ENCODE assay signal across 28 mouse cellular contexts in the genomic region with DNA sequence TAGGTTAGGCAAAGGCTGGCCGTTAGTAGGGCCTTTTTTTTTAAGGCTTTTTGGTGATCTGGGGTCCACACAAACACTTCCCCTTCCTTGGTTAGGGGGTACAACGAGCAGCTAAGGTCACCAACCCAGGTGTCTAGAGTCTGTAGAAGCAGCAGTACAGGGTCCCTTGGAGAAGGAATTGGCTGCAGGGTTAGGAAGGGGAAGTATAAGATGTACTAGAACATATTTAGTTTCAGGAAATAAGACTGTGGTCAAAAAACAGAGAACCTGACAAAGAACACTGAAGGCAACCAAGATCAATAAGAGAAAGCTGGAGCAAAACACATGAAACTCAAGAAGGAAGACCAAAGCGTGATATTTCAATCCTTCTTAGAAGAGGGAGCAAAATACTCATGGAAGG. TPM values are rescaled to one million over a fixed set of nuclear protein-coding genes. Genes with fewer than 3 reads are reported as not detected.
"Had no signal": no experiment of that assay in that cellular context is flagged by ENCODE, and none has a peak within 500 bp of the region (broad histone marks: within the 10 kb centered on the region; RNA-seq: fewer than 3 reads in every experiment).

No protein-coding gene starts in this region.

- H3K4me1 ChIP-seq: hindbrain, embryonic 10.5 days; hindbrain, embryonic 12.5 days; intestine, embryonic 15.5 days; limb, embryonic 13.5 days; limb, embryonic 15.5 days; liver, embryonic 12.5 days had no signal

- H3K4me3 ChIP-seq: heart, adult 2 months; heart, embryonic 12.5 days; hindbrain, embryonic 10.5 days; hindbrain, embryonic 12.5 days; intestine, embryonic 15.5 days; layer of hippocampus, adult 2 months; limb, embryonic 13.5 days; limb, embryonic 15.5 days; liver, embryonic 12.5 days had no signal

- DNase-seq: gastrocnemius, postnatal 14 days; gastrocnemius, postnatal 36 days; heart, adult 2 months; heart, postnatal 10 days; heart, postnatal 4 days; kidney, adult 11 months; kidney, adult 2 months; kidney, adult 9 months; kidney, postnatal 10 days; kidney, postnatal 25 days; kidney, postnatal 4 days; layer of hippocampus, postnatal 36 days; left cerebral cortex, postnatal 4 days had no signal

- ATAC-seq: hindbrain, embryonic 16.5 days; inflammation-experienced regulatory T-cells, adult 6 months; intestine, embryonic 15.5 days; liver, embryonic 12.5 days had no signal

- H3K9me3 ChIP-seq: hindbrain, embryonic 10.5 days; hindbrain, embryonic 12.5 days; intestine, embryonic 15.5 days; limb, embryonic 13.5 days; limb, embryonic 15.5 days; liver, embryonic 12.5 days had no signal

- H3K27ac ChIP-seq: heart, adult 2 months; hindbrain, embryonic 10.5 days; hindbrain, embryonic 12.5 days; hindbrain, embryonic 14.5 days; intestine, embryonic 15.5 days; layer of hippocampus, adult 2 months; limb, embryonic 13.5 days; limb, embryonic 15.5 days; liver, embryonic 12.5 days; liver, embryonic 14.5 days had no signal

- H3K9ac ChIP-seq: heart, embryonic 12.5 days; hindbrain, embryonic 12.5 days; hindbrain, embryonic 14.5 days; intestine, embryonic 15.5 days; limb, embryonic 13.5 days; limb, embryonic 15.5 days; liver, embryonic 12.5 days; liver, embryonic 14.5 days had no signal

- H3K4me2 ChIP-seq: heart, embryonic 12.5 days; hindbrain, embryonic 12.5 days; hindbrain, embryonic 14.5 days; intestine, embryonic 15.5 days; limb, embryonic 13.5 days; limb, embryonic 15.5 days; liver, embryonic 12.5 days had no signal

- H3K36me3 ChIP-seq: heart, embryonic 12.5 days; hindbrain, embryonic 10.5 days; hindbrain, embryonic 12.5 days; intestine, embryonic 15.5 days; limb, embryonic 13.5 days; limb, embryonic 15.5 days; liver, embryonic 12.5 days had no signal

- H3K27me3 ChIP-seq: heart, embryonic 12.5 days; hindbrain, embryonic 12.5 days; intestine, embryonic 15.5 days; limb, embryonic 13.5 days; limb, embryonic 15.5 days; liver, embryonic 12.5 days had no signal

RNA-seq across cellular contexts. Expression of gene Slc27a2, which starts 21.6 kb away (rescaled TPM):
- total RNA-seq: gastrocnemius, postnatal 36 days; heart, postnatal 4 days had no signal
- polyA plus RNA-seq: inflammation-experienced regulatory T-cells, adult 6 months; limb, embryonic 11.5 days had no signal

RNA-seq across cellular contexts. Expression of gene Atp8b4, which starts 30.1 kb away (rescaled TPM):
- total RNA-seq: layer of hippocampus, adult 2 months; layer of hippocampus, postnatal 36 days; left cerebral cortex, postnatal 10 days; left cerebral cortex, postnatal 25 days had no signal
